Mouse (Mus musculus) ES-Bruce4 (cell line): ENCODE measurements around the gene Cib1.

Experiments
- CTCF ChIP-seq: IDR thresholded peaks from one replicate; pipeline ENCODE4 v1.8.1; 2011; ENCODE audit warnings: low read depth, low read length
- POLR2A ChIP-seq: IDR thresholded peaks from one replicate; pipeline ENCODE4 v1.8.1; 2011; ENCODE audit warnings: low read length; ENCODE audit not compliant: insufficient read depth

DNA sequence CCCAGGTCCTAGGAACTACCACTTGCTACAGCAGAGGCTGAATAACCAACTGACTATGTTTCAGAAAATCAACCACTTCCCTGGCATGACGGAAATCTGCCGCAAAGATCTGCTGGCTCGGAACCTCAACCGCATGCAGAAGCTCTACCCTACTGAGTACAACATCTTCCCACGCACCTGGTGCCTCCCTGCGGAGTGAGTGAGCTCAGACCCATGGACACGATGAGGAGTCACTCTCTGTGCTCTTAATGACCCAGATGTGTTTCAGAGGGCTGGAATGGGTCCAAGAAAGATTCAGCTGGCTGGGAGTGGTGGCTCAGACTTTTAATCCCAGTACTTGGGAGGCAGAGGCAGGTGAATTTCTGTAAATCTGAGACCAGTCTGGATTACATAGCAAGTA is 19.8 kb upstream of the Cib1 start:
- TF ChIP-seq POLR2A (no peak), CTCF (no peak)
